Mouse (Mus musculus): ENCODE measurements around the gene Tyrobp. TPM values are rescaled to one million over a fixed set of nuclear protein-coding genes. Genes with fewer than 3 reads are reported as not detected.

Gene Tyrobp
- 49.8 and 63.7 TPM in 2 replicates for polyA plus RNA-seq (2015; fragmentation: Nextera tagmentation; extraction: Ambion mirVana)

GRCm38 (mm10) chr7:30413596-30413995 is at the start of gene Tyrobp:
Gene Tyrobp, plus strand, starts transcription at chr7:30413760.
- Histone ChIP-seq H3K4me1 (replicated peaks) (no peaks in the 10 kb centered on the region), H3K36me3 (no peaks in the 10 kb centered on the region), H3K27ac (0 out of 2 replicates have a peak within 1 kb of the TSS, but pooled peaks have one; percentile 3), H3K4me3 (replicated peaks) (no peak within 1 kb of the TSS), H3K9me3 (no peaks in the 10 kb centered on the region), H3K27me3 (replicated peaks) (no peaks in the 10 kb centered on the region), H3K9ac (no peak within 1 kb of the TSS), H3K4me2 (replicated peaks) (no peak within 1 kb of the TSS)
- WGBS: 63% methylated on average over 5 of the region's 5 CpGs
- ATAC-seq: no peak

- no peak overlapping the region for H3K4me2 ChIP-seq (replicated peaks)
- ATAC-seq: no peak
- no peak overlapping the region for H3K4me3 ChIP-seq (replicated peaks)
- H3K4me1 ChIP-seq (replicated peaks): peaks cover 2% of the 10 kb centered on the region; the same call in 1 of the 2 replicates
- 67% methylated on average over 2 of the region's 2 CpGs for WGBS
- H3K36me3 ChIP-seq: no peaks in the 10 kb centered on the region
- peaks cover 7% of the 10 kb centered on the region; the same call in 1 of the 2 replicates for H3K27me3 ChIP-seq (replicated peaks)
- H3K27ac ChIP-seq: no peak overlapping the region
- no peak overlapping the region for H3K9ac ChIP-seq
- no peaks in the 10 kb centered on the region for H3K9me3 ChIP-seq
These were observed 46.1 kb upstream of the Tyrobp start for GRCm38 (mm10) chr7:30367466-30367865.

GRCm38 (mm10) chr7:30373501-30373962 is 40.0 kb upstream of the Tyrobp start:
- Histone ChIP-seq H3K27me3 (replicated peaks) (no peaks in the 10 kb centered on the region), H3K9me3 (no peaks in the 10 kb centered on the region), H3K4me3 (replicated peaks) (peak overlapping the region; percentile 49), H3K4me1 (replicated peaks) (0 out of 2 replicates have a peak, but pooled peaks cover 3% of the 10 kb centered on the region), H3K4me2 (replicated peaks) (peak overlapping the region; percentile 76), H3K36me3 (no peaks in the 10 kb centered on the region), H3K9ac (peak overlapping the region; percentile 39), H3K27ac (no peak overlapping the region)
- ATAC-seq: peak; percentile 98
- WGBS: under 1% methylated on average over 21 of the region's 21 CpGs

- Histone ChIP-seq H3K27me3 (replicated peaks) (no peaks in the 10 kb centered on the region), H3K4me3 (replicated peaks) (no peak overlapping the region), H3K4me1 (replicated peaks) (no peaks in the 10 kb centered on the region), H3K4me2 (replicated peaks) (no peak overlapping the region), H3K9ac (no peak overlapping the region), H3K36me3 (no peaks in the 10 kb centered on the region), H3K27ac (no peak overlapping the region), H3K9me3 (no peaks in the 10 kb centered on the region)
- 43% methylated on average over 5 of the region's 5 CpGs for WGBS
- ATAC-seq: peak; percentile 67; the same call in 1 of the 2 replicates
These were observed 33.5 kb upstream of the Tyrobp start for GRCm38 (mm10) chr7:30380061-30380460.

GRCm38 (mm10) chr7:30384106-30384505 is 29.5 kb upstream of the Tyrobp start:
- Histone ChIP-seq H3K9me3 (no peaks in the 10 kb centered on the region), H3K27me3 (replicated peaks) (no peaks in the 10 kb centered on the region), H3K9ac (no peak overlapping the region), H3K4me3 (replicated peaks) (no peak overlapping the region), H3K4me2 (replicated peaks) (no peak overlapping the region), H3K27ac (no peak overlapping the region), H3K4me1 (replicated peaks) (no peaks in the 10 kb centered on the region), H3K36me3 (no peaks in the 10 kb centered on the region)
- WGBS: 85% methylated on average over 9 of the region's 9 CpGs
- ATAC-seq: no peak

GRCm38 (mm10) chr7:30392746-30393520 is 20.6 kb upstream of the Tyrobp start:
- H3K4me3 ChIP-seq (replicated peaks): no peak overlapping the region
- no peak for ATAC-seq
- 62% methylated on average over 4 of the region's 4 CpGs for WGBS
- no peak overlapping the region for H3K4me2 ChIP-seq (replicated peaks)
- no peaks in the 10 kb centered on the region for H3K27me3 ChIP-seq (replicated peaks)
- H3K36me3 ChIP-seq: no peaks in the 10 kb centered on the region
- no peak overlapping the region for H3K27ac ChIP-seq
- no peak overlapping the region for H3K9ac ChIP-seq
- H3K4me1 ChIP-seq (replicated peaks): no peaks in the 10 kb centered on the region
- H3K9me3 ChIP-seq: no peaks in the 10 kb centered on the region

- Histone ChIP-seq H3K4me2 (replicated peaks) (no peak overlapping the region), H3K4me3 (replicated peaks) (no peak overlapping the region), H3K27me3 (replicated peaks) (no peaks in the 10 kb centered on the region), H3K36me3 (no peaks in the 10 kb centered on the region), H3K9ac (no peak overlapping the region), H3K4me1 (replicated peaks) (no peaks in the 10 kb centered on the region), H3K9me3 (no peaks in the 10 kb centered on the region), H3K27ac (no peak overlapping the region)
- no peak for ATAC-seq
- 78% methylated on average over 4 of the region's 4 CpGs for WGBS
These were observed 19.9 kb upstream of the Tyrobp start for GRCm38 (mm10) chr7:30393631-30394030.

- no peaks in the 10 kb centered on the region for H3K27me3 ChIP-seq (replicated peaks)
- WGBS: 40% methylated on average over 11 of the region's 11 CpGs
- 0 out of 2 replicates have a peak overlapping the region, but pooled peaks have one; percentile 13 for H3K27ac ChIP-seq
- H3K9ac ChIP-seq: no peak overlapping the region
- no peak overlapping the region for H3K4me2 ChIP-seq (replicated peaks)
- ATAC-seq: no peak
- no peaks in the 10 kb centered on the region for H3K4me1 ChIP-seq (replicated peaks)
- no peaks in the 10 kb centered on the region for H3K36me3 ChIP-seq
- H3K4me3 ChIP-seq (replicated peaks): no peak overlapping the region
- H3K9me3 ChIP-seq: no peaks in the 10 kb centered on the region
These were observed 19.2 kb upstream of the Tyrobp start for GRCm38 (mm10) chr7:30394379-30394778.

- Histone ChIP-seq H3K4me2 (replicated peaks) (no peak overlapping the region), H3K9ac (no peak overlapping the region), H3K4me1 (replicated peaks) (no peaks in the 10 kb centered on the region), H3K27me3 (replicated peaks) (no peaks in the 10 kb centered on the region), H3K9me3 (no peaks in the 10 kb centered on the region), H3K27ac (no peak overlapping the region), H3K36me3 (no peaks in the 10 kb centered on the region), H3K4me3 (replicated peaks) (no peak overlapping the region)
- no peak for ATAC-seq
- 39% methylated on average over 2 of the region's 2 CpGs for WGBS
These were observed 18.7 kb upstream of the Tyrobp start for GRCm38 (mm10) chr7:30394871-30395270.

GRCm38 (mm10) chr7:30399671-30400070 is 13.9 kb upstream of the Tyrobp start:
- Histone ChIP-seq H3K9ac (no peak overlapping the region), H3K4me1 (replicated peaks) (no peaks in the 10 kb centered on the region), H3K4me2 (replicated peaks) (no peak overlapping the region), H3K36me3 (no peaks in the 10 kb centered on the region), H3K27ac (no peak overlapping the region), H3K9me3 (no peaks in the 10 kb centered on the region), H3K27me3 (replicated peaks) (no peaks in the 10 kb centered on the region), H3K4me3 (replicated peaks) (no peak overlapping the region)
- 48% methylated on average over 7 of the region's 7 CpGs for WGBS
- no peak for ATAC-seq

- Histone ChIP-seq H3K4me2 (replicated peaks) (no peak overlapping the region), H3K4me3 (replicated peaks) (no peak overlapping the region), H3K9ac (no peak overlapping the region), H3K4me1 (replicated peaks) (no peaks in the 10 kb centered on the region), H3K9me3 (no peaks in the 10 kb centered on the region), H3K36me3 (no peaks in the 10 kb centered on the region), H3K27ac (no peak overlapping the region), H3K27me3 (replicated peaks) (no peaks in the 10 kb centered on the region)
- ATAC-seq: no peak
- 70% methylated on average over 4 of the region's 4 CpGs for WGBS
These were observed 11.2 kb upstream of the Tyrobp start for GRCm38 (mm10) chr7:30402343-30402742.

- Histone ChIP-seq H3K4me2 (replicated peaks) (no peak overlapping the region), H3K27me3 (replicated peaks) (no peaks in the 10 kb centered on the region), H3K9ac (no peak overlapping the region), H3K27ac (no peak overlapping the region), H3K36me3 (no peaks in the 10 kb centered on the region), H3K9me3 (no peaks in the 10 kb centered on the region), H3K4me3 (replicated peaks) (no peak overlapping the region), H3K4me1 (replicated peaks) (no peaks in the 10 kb centered on the region)
- no peak for ATAC-seq
- WGBS: 86% methylated on average over 3 of the region's 3 CpGs
These were observed 4.9 kb upstream of the Tyrobp start for GRCm38 (mm10) chr7:30408639-30409038.

GRCm38 (mm10) chr7:30409789-30410188 is 3.8 kb upstream of the Tyrobp start:
- no peak for ATAC-seq
- Histone ChIP-seq H3K27me3 (replicated peaks) (no peaks in the 10 kb centered on the region), H3K9me3 (no peaks in the 10 kb centered on the region), H3K4me1 (replicated peaks) (no peaks in the 10 kb centered on the region), H3K4me2 (replicated peaks) (no peak overlapping the region), H3K4me3 (replicated peaks) (no peak overlapping the region), H3K9ac (no peak overlapping the region), H3K27ac (no peak overlapping the region), H3K36me3 (no peaks in the 10 kb centered on the region)
- 44% methylated on average over 2 of the region's 2 CpGs for WGBS
